Comparison of ENCODE assay signal across 21 mouse cellular contexts in genomic region chr15:97017195-97017594, GRCm38 (mm10). TPM values are rescaled to one million over a fixed set of nuclear protein-coding genes. Genes with fewer than 3 reads are reported as not detected.
"Had no signal": no experiment of that assay in that cellular context is flagged by ENCODE, and none has a peak within 500 bp of the region (broad histone marks: within the 10 kb centered on the region; RNA-seq: fewer than 3 reads in every experiment).

No protein-coding gene starts in this region.

- ATAC-seq: lung, postnatal 0 days; midbrain, embryonic 13.5 days; midbrain, embryonic 15.5 days had no signal

- H3K4me1 ChIP-seq: midbrain, embryonic 10.5 days; midbrain, embryonic 13.5 days; midbrain, embryonic 15.5 days; neural tube, embryonic 13.5 days; neural tube, embryonic 15.5 days had no signal

- H3K9me3 ChIP-seq: lung, embryonic 15.5 days; midbrain, embryonic 10.5 days; midbrain, embryonic 13.5 days; midbrain, embryonic 15.5 days; neural tube, embryonic 13.5 days; neural tube, embryonic 15.5 days had no signal

- DNase-seq: lung, adult 2 months; lung, postnatal 4 days; retina, postnatal 1 day; right cerebral cortex, adult 18-20 months; right cerebral cortex, postnatal 25 days; right cerebral cortex, postnatal 4 days; spleen, adult 18-20 months; thymus, adult 18-20 months; thymus, postnatal 14 days; thymus, postnatal 36 days had no signal

- H3K4me2 ChIP-seq: lung, embryonic 15.5 days; midbrain, embryonic 13.5 days; midbrain, embryonic 15.5 days; neural tube, embryonic 13.5 days; neural tube, embryonic 15.5 days had no signal

- H3K4me3 ChIP-seq: lung, embryonic 15.5 days; midbrain, embryonic 10.5 days; midbrain, embryonic 13.5 days; midbrain, embryonic 15.5 days; myocyte; neural tube, embryonic 13.5 days; neural tube, embryonic 15.5 days had no signal

- H3K27ac ChIP-seq: liver, embryonic 14.5 days; lung, embryonic 15.5 days; midbrain, embryonic 10.5 days; midbrain, embryonic 13.5 days; midbrain, embryonic 15.5 days; neural tube, embryonic 13.5 days; neural tube, embryonic 15.5 days had no signal

- H3K9ac ChIP-seq: liver, embryonic 14.5 days; lung, embryonic 15.5 days; midbrain, embryonic 13.5 days; midbrain, embryonic 15.5 days; neural tube, embryonic 13.5 days; neural tube, embryonic 15.5 days had no signal

- H3K27me3 ChIP-seq: lung, embryonic 15.5 days; midbrain, embryonic 13.5 days; midbrain, embryonic 15.5 days; neural tube, embryonic 13.5 days; neural tube, embryonic 15.5 days had no signal

- H3K36me3 ChIP-seq: midbrain, embryonic 10.5 days; midbrain, embryonic 13.5 days; midbrain, embryonic 15.5 days; neural tube, embryonic 13.5 days; neural tube, embryonic 15.5 days had no signal

RNA-seq across cellular contexts. Expression of gene Slc38a4, which starts 38.6 kb away (rescaled TPM):
- total RNA-seq: megakaryocyte, adult 5-6 weeks; megakaryocyte-erythroid progenitor cell, adult 5-6 weeks had no signal
